Mouse (Mus musculus): ENCODE data around the gene Hrnr.

Gene Hrnr

GRCm38 (mm10) chr3:93319449-93319848 is at the start of gene Hrnr:
TSS of gene Hrnr (plus strand) at chr3:93319749.
- DNase-seq (ENCODE audit: low read depth) = no peak

- DNase-seq (ENCODE audit: low read depth) = no peak
Measured at GRCm38 (mm10) chr3:93273223-93273622, 46.3 kb upstream of the Hrnr start, which contains the start of gene Flg. TSS of gene Flg (plus strand) at chr3:93273523.

GRCm38 (mm10) chr3:93297542-93297941 is 22.0 kb upstream of the Hrnr start:
- no peak for DNase-seq (ENCODE audit: low read depth)

GRCm38 (mm10) chr3:93299832-93300231 is 19.7 kb upstream of the Hrnr start:
- no peak for DNase-seq (ENCODE audit: low read depth)

GRCm38 (mm10) chr3:93301896-93302295 is 17.7 kb upstream of the Hrnr start:
- no peak for DNase-seq (ENCODE audit: low read depth)

GRCm38 (mm10) chr3:93306142-93306541 is 13.4 kb upstream of the Hrnr start:
- DNase-seq (ENCODE audit: low read depth) = no peak

GRCm38 (mm10) chr3:93311371-93311770 is 8.2 kb upstream of the Hrnr start:
- DNase-seq (ENCODE audit: low read depth) = peak; percentile 8

GRCm38 (mm10) chr3:93314388-93314787 is 5.2 kb upstream of the Hrnr start:
- peak; percentile 5 for DNase-seq (ENCODE audit: low read depth)

- no peak for DNase-seq (ENCODE audit: low read depth)
Measured at GRCm38 (mm10) chr3:93337749-93338148, 18.2 kb downstream of the Hrnr start.

GRCm38 (mm10) chr3:93340021-93340420 is 20.5 kb downstream of the Hrnr start:
- no peak for DNase-seq (ENCODE audit: low read depth)

- peak; percentile 4 for DNase-seq (ENCODE audit: low read depth)
Measured at GRCm38 (mm10) chr3:93346896-93347295, 27.3 kb downstream of the Hrnr start.

- peak; percentile 55 for DNase-seq (ENCODE audit: low read depth)
Measured at GRCm38 (mm10) chr3:93360045-93360444, 40.5 kb downstream of the Hrnr start.

GRCm38 (mm10) chr3:93361933-93362574 is 42.5 kb downstream of the Hrnr start:
- peak; percentile 76 for DNase-seq (ENCODE audit: low read depth)

GRCm38 (mm10) chr3:93366966-93367575 is 47.5 kb downstream of the Hrnr start:
- DNase-seq (ENCODE audit: low read depth) = no peak

- no peak for DNase-seq (ENCODE audit: low read depth)
Measured at GRCm38 (mm10) chr3:93368171-93368570, 48.6 kb downstream of the Hrnr start.

- DNase-seq (ENCODE audit: low read depth) = no peak
Measured at GRCm38 (mm10) chr3:93373416-93373815, 53.9 kb downstream of the Hrnr start.

GRCm38 (mm10) chr3:93375196-93375595 is 55.6 kb downstream of the Hrnr start:
- no peak for DNase-seq (ENCODE audit: low read depth)

GRCm38 (mm10) chr3:93375601-93376000 is 56.1 kb downstream of the Hrnr start:
- DNase-seq (ENCODE audit: low read depth) = no peak

GRCm38 (mm10) chr3:93378146-93378545 is 58.6 kb downstream of the Hrnr start:
- no peak for DNase-seq (ENCODE audit: low read depth)

Data from NIH3T3 (cell line).